Mouse (Mus musculus): ENCODE results near the gene Luzp1. TPM values are rescaled to one million over a fixed set of nuclear protein-coding genes. Genes with fewer than 3 reads are reported as not detected.

Gene Luzp1
- total RNA-seq, 2 experiments from 2014 or later = 10.8 to 16.0 TPM

GRCm38 (mm10) chr4:136451564-136451963 is 18.0 kb upstream of the Luzp1 start:
- no peak for TF ChIP-seq CTCF (IDR thresholded peaks at IDR 0.05)
- intact Hi-C loops (cut with DNase I) = no loop called here
- Histone ChIP-seq H3K27ac (no peak overlapping the region), H3K4me3 (no peak overlapping the region)
- DNase-seq = no peak

- Histone ChIP-seq H3K27ac (no peak overlapping the region), H3K4me3 (no peak overlapping the region)
- no peak for TF ChIP-seq CTCF (IDR thresholded peaks at IDR 0.05)
- intact Hi-C loops (cut with DNase I) = no loop called here
- no peak for DNase-seq
Measured at GRCm38 (mm10) chr4:136452286-136452685, 17.3 kb upstream of the Luzp1 start.

- no peak for DNase-seq
- intact Hi-C loops (cut with DNase I) = no loop called here
- Histone ChIP-seq H3K27ac (no peak overlapping the region), H3K4me3 (no peak overlapping the region)
- TF ChIP-seq CTCF (IDR thresholded peaks at IDR 0.05) = no peak
Measured at GRCm38 (mm10) chr4:136452792-136453191, 16.8 kb upstream of the Luzp1 start.

- peak overlapping the region; percentile 77 for H3K4me3 ChIP-seq
- intact Hi-C loops (cut with DNase I) = loop anchor here (1.0 to 5.0 kb wide), 3 partner anchors 71 to 166 kb away; partner anchors contain the start of gene Kdm1a
- TF ChIP-seq CTCF (IDR thresholded peaks at IDR 0.05) = peak; percentile 96
- H3K27ac ChIP-seq = peak overlapping the region; percentile 57
- DNase-seq = peak; percentile 81
Measured at GRCm38 (mm10) chr4:136454850-136455260, 14.7 kb upstream of the Luzp1 start.

GRCm38 (mm10) chr4:136456516-136457218 is 12.9 kb upstream of the Luzp1 start:
- no peak for DNase-seq
- intact Hi-C loops (cut with DNase I) = loop anchor here (5.0 kb wide), 1 partner anchor 146 kb away; the partner anchor contains the start of gene Kdm1a

GRCm38 (mm10) chr4:136458276-136458675 is 11.3 kb upstream of the Luzp1 start:
- H3K4me3 ChIP-seq = no peak overlapping the region
- no peak for TF ChIP-seq CTCF (IDR thresholded peaks at IDR 0.05)
- DNase-seq = no peak
- H3K27ac ChIP-seq = no peak overlapping the region
- intact Hi-C loops (cut with DNase I) = loop anchor here (5.0 kb wide), 1 partner anchor 144 kb away; the partner anchor contains the start of gene Kdm1a

More at GRCm38 (mm10) chr4:136456516-136457218, 12.9 kb upstream of the Luzp1 start:
- no peak overlapping the region for H3K4me3 ChIP-seq
- no peak overlapping the region for H3K27ac ChIP-seq
- no peak for TF ChIP-seq CTCF (IDR thresholded peaks at IDR 0.05)

- intact Hi-C loops (cut with DNase I) = loop anchor here (5.0 kb wide), 1 partner anchor 143 kb away; the partner anchor contains the start of gene Kdm1a
- peak overlapping the region; percentile 24; the same call in 1 of the 2 replicates for H3K27ac ChIP-seq
- TF ChIP-seq CTCF (IDR thresholded peaks at IDR 0.05) = no peak
Measured at GRCm38 (mm10) chr4:136459210-136459609, 10.4 kb upstream of the Luzp1 start.

GRCm38 (mm10) chr4:136461206-136461605 is 8.4 kb upstream of the Luzp1 start:
- Histone ChIP-seq H3K27ac (peak overlapping the region; percentile 93), H3K4me3 (0 out of 2 replicates have a peak overlapping the region, but pooled peaks have one; percentile 88)
- no peak for DNase-seq
- intact Hi-C loops (cut with DNase I) = no loop called here
- TF ChIP-seq CTCF (IDR thresholded peaks at IDR 0.05) = no peak

More at GRCm38 (mm10) chr4:136459210-136459609, 10.4 kb upstream of the Luzp1 start:
- DNase-seq = no peak
- H3K4me3 ChIP-seq = 0 out of 2 replicates have a peak overlapping the region, but pooled peaks have one; percentile 2

- DNase-seq = no peak
- intact Hi-C loops (cut with DNase I) = no loop called here
- Histone ChIP-seq H3K4me3 (peak overlapping the region; percentile 88), H3K27ac (peak overlapping the region; percentile 93)
- no peak for TF ChIP-seq CTCF (IDR thresholded peaks at IDR 0.05)
Measured at GRCm38 (mm10) chr4:136461761-136462085, 7.8 kb upstream of the Luzp1 start.

- intact Hi-C loops (cut with DNase I) = no loop called here
- peak; percentile 88 for DNase-seq
- Histone ChIP-seq H3K27ac (peak within 1 kb of the TSS; percentile 93), H3K4me3 (peak within 1 kb of the TSS; percentile 88)
- TF ChIP-seq CTCF (IDR thresholded peaks at IDR 0.05) = no peak; the same call in 1 of the 2 replicates
Measured at GRCm38 (mm10) chr4:136462086-136462838, 7.3 kb upstream of the Luzp1 start, which contains the start of gene 6030445D17Rik. Gene 6030445D17Rik, plus strand, starts transcription at chr4:136462250.

- peak overlapping the region; percentile 88 for H3K4me3 ChIP-seq
- no peak for TF ChIP-seq CTCF (IDR thresholded peaks at IDR 0.05)
- no peak for DNase-seq
- intact Hi-C loops (cut with DNase I) = no loop called here
- H3K27ac ChIP-seq = peak overlapping the region; percentile 93
Measured at GRCm38 (mm10) chr4:136462839-136463178, 6.8 kb upstream of the Luzp1 start.

- peak overlapping the region; percentile 88 for H3K4me3 ChIP-seq
- DNase-seq = no peak
- TF ChIP-seq CTCF (IDR thresholded peaks at IDR 0.05) = no peak
- peak overlapping the region; percentile 93 for H3K27ac ChIP-seq
- intact Hi-C loops (cut with DNase I) = no loop called here
Measured at GRCm38 (mm10) chr4:136463436-136463835, 6.1 kb upstream of the Luzp1 start.

GRCm38 (mm10) chr4:136466226-136466625 is 3.3 kb upstream of the Luzp1 start:
- TF ChIP-seq CTCF (IDR thresholded peaks at IDR 0.05) = no peak
- peak; percentile 48 for DNase-seq
- intact Hi-C loops (cut with DNase I) = no loop called here
- 0 out of 2 replicates have a peak overlapping the region, but pooled peaks have one; percentile 14 for H3K4me3 ChIP-seq
- H3K27ac ChIP-seq = peak overlapping the region; percentile 83
